Mouse (Mus musculus): ENCODE results near the gene Gm20458. TPM values are rescaled to one million over a fixed set of nuclear protein-coding genes. Genes with fewer than 3 reads are reported as not detected.

The Gm20458 gene
- polyA plus RNA-seq, 1 experiment from 2014 or later, result 8.4 TPM

- WGBS, result 25% methylated on average over 8 of the region's 8 CpGs
- Histone ChIP-seq H3K4me2 (replicated peaks; ENCODE audit: low read depth, low read length) (peak overlapping the region; percentile 29), H3K4me1 (ENCODE audit: control insufficient read depth, insufficient read depth, low read length) (peaks cover 66% of the 10 kb centered on the region), H3K27ac (ENCODE audit: low read depth, low read length) (peak overlapping the region; percentile 53), H3K9me3 (ENCODE audit: control insufficient read depth, low read length) (no peaks in the 10 kb centered on the region), H3K9ac (ENCODE audit: low read depth, low read length) (no peak overlapping the region), H3K4me3 (ENCODE audit: low read length) (no peak overlapping the region), H3K27me3 (ENCODE audit: control insufficient read depth, insufficient read depth, low read length) (no peaks in the 10 kb centered on the region), H3K36me3 (ENCODE audit: control insufficient read depth, insufficient read depth, low read length) (no peaks in the 10 kb centered on the region)
- no peak for ATAC-seq (ENCODE audit: low FRiP score, low TSS enrichment)
These were observed 22.5 kb upstream of the Gm20458 start for GRCm38 (mm10) chr2:164438257-164438656.

DNA sequence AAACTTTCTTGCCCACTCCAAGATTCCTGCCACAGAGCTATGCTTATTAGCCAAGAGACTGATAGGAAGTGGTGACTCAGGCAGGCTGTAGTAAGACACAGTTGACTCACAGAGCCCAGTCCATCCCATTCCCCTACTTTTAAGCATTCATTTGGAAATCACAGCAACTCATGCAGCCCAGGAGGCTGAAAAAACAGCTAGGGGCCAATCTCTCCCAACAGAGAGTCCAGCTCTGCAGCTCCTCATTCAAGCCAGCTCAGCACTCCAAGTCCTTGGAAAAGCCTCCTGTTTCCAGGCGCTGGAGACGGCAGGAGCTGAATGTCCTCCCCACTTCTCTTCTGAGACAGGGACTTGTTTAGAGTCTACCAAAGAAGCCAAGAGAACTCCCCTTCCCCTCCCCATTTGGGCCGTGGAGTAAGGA, 21.8 kb upstream of the Gm20458 start:
- H3K4me3 ChIP-seq (ENCODE audit: low read length), result no peak overlapping the region
- no peaks in the 10 kb centered on the region for H3K9me3 ChIP-seq (ENCODE audit: control insufficient read depth, low read length)
- no peaks in the 10 kb centered on the region for H3K27me3 ChIP-seq (ENCODE audit: control insufficient read depth, insufficient read depth, low read length)
- no peak for ATAC-seq (ENCODE audit: low FRiP score, low TSS enrichment)
- H3K27ac ChIP-seq (ENCODE audit: low read depth, low read length), result peak overlapping the region; percentile 53; the same call in 1 of the 2 replicates
- peaks cover 59% of the 10 kb centered on the region for H3K4me1 ChIP-seq (ENCODE audit: control insufficient read depth, insufficient read depth, low read length)
- no peak overlapping the region for H3K9ac ChIP-seq (ENCODE audit: low read depth, low read length)
- WGBS, result 68% methylated on average over 3 of the region's 3 CpGs
- no peaks in the 10 kb centered on the region for H3K36me3 ChIP-seq (ENCODE audit: control insufficient read depth, insufficient read depth, low read length)
- H3K4me2 ChIP-seq (replicated peaks; ENCODE audit: low read depth, low read length), result peak overlapping the region; percentile 29; the same call in 1 of the 2 replicates

GRCm38 (mm10) chr2:164440314-164440713, 20.5 kb upstream of the Gm20458 start:
- no peak overlapping the region for H3K4me3 ChIP-seq (ENCODE audit: low read length)

DNA sequence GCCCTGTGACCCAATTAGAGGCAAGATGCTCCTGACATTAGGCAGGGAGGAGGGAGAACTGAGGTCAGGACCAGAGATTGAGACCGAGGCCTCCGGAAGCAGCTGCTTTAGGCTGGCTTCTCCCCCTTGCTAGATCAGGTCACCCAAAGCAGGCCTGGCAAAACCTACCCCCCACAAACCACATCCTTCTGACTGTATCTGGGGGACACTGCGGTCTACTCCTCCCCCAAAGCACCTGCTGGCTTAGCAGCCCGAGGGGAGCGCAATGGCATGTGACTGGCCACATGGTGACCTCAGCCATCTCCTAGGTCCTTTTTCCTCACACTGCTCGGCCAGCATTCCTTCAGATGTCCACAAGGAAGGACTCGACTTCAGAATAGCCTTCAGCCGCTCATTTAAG, 19.6 kb upstream of the Gm20458 start:
- no peaks in the 10 kb centered on the region for H3K9me3 ChIP-seq (ENCODE audit: control insufficient read depth, low read length)
- no peak for ATAC-seq (ENCODE audit: low FRiP score, low TSS enrichment)
- no peaks in the 10 kb centered on the region for H3K27me3 ChIP-seq (ENCODE audit: control insufficient read depth, insufficient read depth, low read length)
- peak overlapping the region; percentile 5; the same call in 1 of the 2 replicates for H3K9ac ChIP-seq (ENCODE audit: low read depth, low read length)
- H3K4me3 ChIP-seq (ENCODE audit: low read length), result peak overlapping the region; percentile 78
- H3K36me3 ChIP-seq (ENCODE audit: control insufficient read depth, insufficient read depth, low read length), result no peaks in the 10 kb centered on the region
- no peak overlapping the region for H3K27ac ChIP-seq (ENCODE audit: low read depth, low read length)
- H3K4me1 ChIP-seq (ENCODE audit: control insufficient read depth, insufficient read depth, low read length), result peaks cover 39% of the 10 kb centered on the region
- peak overlapping the region; percentile 64 for H3K4me2 ChIP-seq (replicated peaks; ENCODE audit: low read depth, low read length)
- 24% methylated on average over 8 of the region's 8 CpGs for WGBS

More at GRCm38 (mm10) chr2:164440314-164440713, 20.5 kb upstream of the Gm20458 start:
- Histone ChIP-seq H3K4me2 (replicated peaks; ENCODE audit: low read depth, low read length) (0 out of 2 replicates have a peak overlapping the region, but pooled peaks have one; percentile 17), H3K27me3 (ENCODE audit: control insufficient read depth, insufficient read depth, low read length) (no peaks in the 10 kb centered on the region), H3K36me3 (ENCODE audit: control insufficient read depth, insufficient read depth, low read length) (no peaks in the 10 kb centered on the region), H3K9ac (ENCODE audit: low read depth, low read length) (no peak overlapping the region), H3K9me3 (ENCODE audit: control insufficient read depth, low read length) (no peaks in the 10 kb centered on the region), H3K4me1 (ENCODE audit: control insufficient read depth, insufficient read depth, low read length) (peaks cover 46% of the 10 kb centered on the region), H3K27ac (ENCODE audit: low read depth, low read length) (no peak overlapping the region)
- 63% methylated on average over 5 of the region's 5 CpGs for WGBS
- ATAC-seq (ENCODE audit: low FRiP score, low TSS enrichment), result no peak

DNA sequence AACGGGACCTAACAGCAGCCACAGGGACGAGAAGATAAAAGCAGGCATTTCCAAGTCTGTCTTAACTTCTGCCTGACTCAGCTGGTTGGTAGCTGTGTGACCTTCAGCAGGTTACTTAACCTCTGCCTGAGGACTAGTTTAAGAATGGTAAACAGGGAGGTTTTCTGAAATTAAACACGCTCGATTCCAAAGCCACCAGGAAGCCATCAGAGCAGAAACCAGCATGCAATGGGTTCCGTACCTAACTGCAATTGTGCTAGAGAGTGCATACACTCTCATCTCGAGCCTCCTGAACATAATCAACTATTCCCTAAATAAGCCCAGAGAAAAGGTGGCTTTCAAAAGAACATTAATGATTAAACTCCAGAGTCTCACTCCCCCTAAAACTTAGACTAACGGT, 19.0 kb upstream of the Gm20458 start:
- Histone ChIP-seq H3K9me3 (ENCODE audit: control insufficient read depth, low read length) (no peaks in the 10 kb centered on the region), H3K27me3 (ENCODE audit: control insufficient read depth, insufficient read depth, low read length) (no peaks in the 10 kb centered on the region), H3K27ac (ENCODE audit: low read depth, low read length) (no peak overlapping the region), H3K4me2 (replicated peaks; ENCODE audit: low read depth, low read length) (peak overlapping the region; percentile 64), H3K36me3 (ENCODE audit: control insufficient read depth, insufficient read depth, low read length) (no peaks in the 10 kb centered on the region), H3K4me1 (ENCODE audit: control insufficient read depth, insufficient read depth, low read length) (peaks cover 33% of the 10 kb centered on the region), H3K9ac (ENCODE audit: low read depth, low read length) (peak overlapping the region; percentile 64; the same call in 1 of the 2 replicates), H3K4me3 (ENCODE audit: low read length) (peak overlapping the region; percentile 78)
- 23% methylated on average over 7 of the region's 7 CpGs for WGBS
- ATAC-seq (ENCODE audit: low FRiP score, low TSS enrichment), result no peak

- Histone ChIP-seq H3K9ac (ENCODE audit: low read depth, low read length) (peak overlapping the region; percentile 64), H3K27ac (ENCODE audit: low read depth, low read length) (peak overlapping the region; percentile 67), H3K27me3 (ENCODE audit: control insufficient read depth, insufficient read depth, low read length) (no peaks in the 10 kb centered on the region), H3K4me2 (replicated peaks; ENCODE audit: low read depth, low read length) (peak overlapping the region; percentile 64), H3K4me1 (ENCODE audit: control insufficient read depth, insufficient read depth, low read length) (peaks cover 27% of the 10 kb centered on the region), H3K9me3 (ENCODE audit: control insufficient read depth, low read length) (no peaks in the 10 kb centered on the region), H3K4me3 (ENCODE audit: low read length) (peak overlapping the region; percentile 78), H3K36me3 (ENCODE audit: control insufficient read depth, insufficient read depth, low read length) (no peaks in the 10 kb centered on the region)
- peak; percentile 39; the same call in 1 of the 2 replicates for ATAC-seq (ENCODE audit: low FRiP score, low TSS enrichment)
- WGBS, result 3% methylated on average over 29 of the region's 29 CpGs
These were observed 18.3 kb upstream of the Gm20458 start for GRCm38 (mm10) chr2:164442315-164443050.

DNA sequence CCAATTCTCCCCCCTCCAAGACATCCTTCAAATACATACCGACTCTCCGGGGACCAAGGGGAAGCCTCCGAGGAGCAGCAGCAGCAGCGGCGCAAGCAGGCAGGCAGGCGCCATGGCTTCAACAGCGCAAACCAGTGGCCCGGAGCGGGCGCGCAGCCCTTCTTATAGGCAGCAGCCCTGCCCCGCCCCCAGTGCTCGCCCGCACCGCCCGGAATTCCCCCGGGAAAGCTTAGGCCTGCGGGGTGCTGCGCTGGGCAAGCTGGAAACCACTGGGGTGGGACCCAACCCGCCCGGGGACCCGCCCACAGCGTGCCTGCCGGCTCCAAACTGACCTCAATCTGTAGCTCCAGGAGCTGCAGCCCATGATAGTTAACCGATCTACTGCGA, 17.7 kb upstream of the Gm20458 start:
- Histone ChIP-seq H3K4me3 (ENCODE audit: low read length) (peak overlapping the region; percentile 78), H3K27me3 (ENCODE audit: control insufficient read depth, insufficient read depth, low read length) (no peaks in the 10 kb centered on the region), H3K27ac (ENCODE audit: low read depth, low read length) (peak overlapping the region; percentile 67), H3K9ac (ENCODE audit: low read depth, low read length) (peak overlapping the region; percentile 64), H3K4me2 (replicated peaks; ENCODE audit: low read depth, low read length) (peak overlapping the region; percentile 64), H3K9me3 (ENCODE audit: control insufficient read depth, low read length) (no peaks in the 10 kb centered on the region), H3K4me1 (ENCODE audit: control insufficient read depth, insufficient read depth, low read length) (peaks cover 22% of the 10 kb centered on the region), H3K36me3 (ENCODE audit: control insufficient read depth, insufficient read depth, low read length) (no peaks in the 10 kb centered on the region)
- ATAC-seq (ENCODE audit: low FRiP score, low TSS enrichment), result peak; percentile 95
- WGBS, result under 1% methylated on average over 26 of the region's 26 CpGs

GRCm38 (mm10) chr2:164443460-164444000, 17.2 kb upstream of the Gm20458 start, which contains the start of gene Sdc4:
Gene Sdc4, minus strand, starts transcription at chr2:164443887.
- H3K36me3 ChIP-seq (ENCODE audit: control insufficient read depth, insufficient read depth, low read length), result no peaks in the 10 kb centered on the region
- peak within 1 kb of the TSS; percentile 67 for H3K27ac ChIP-seq (ENCODE audit: low read depth, low read length)
- H3K9ac ChIP-seq (ENCODE audit: low read depth, low read length), result peak within 1 kb of the TSS; percentile 64
- no peaks in the 10 kb centered on the region for H3K27me3 ChIP-seq (ENCODE audit: control insufficient read depth, insufficient read depth, low read length)
- H3K4me3 ChIP-seq (ENCODE audit: low read length), result peak within 1 kb of the TSS; percentile 78
- WGBS, result 7% methylated on average over 18 of the region's 18 CpGs
- ATAC-seq (ENCODE audit: low FRiP score, low TSS enrichment), result no peak
- H3K9me3 ChIP-seq (ENCODE audit: control insufficient read depth, low read length), result no peaks in the 10 kb centered on the region
- H3K4me2 ChIP-seq (replicated peaks; ENCODE audit: low read depth, low read length), result peak within 1 kb of the TSS; percentile 64
- peaks cover 17% of the 10 kb centered on the region for H3K4me1 ChIP-seq (ENCODE audit: control insufficient read depth, insufficient read depth, low read length)

- Histone ChIP-seq H3K27ac (ENCODE audit: low read depth, low read length) (no peak overlapping the region), H3K4me3 (ENCODE audit: low read length) (no peak overlapping the region), H3K9me3 (ENCODE audit: control insufficient read depth, low read length) (no peaks in the 10 kb centered on the region), H3K9ac (ENCODE audit: low read depth, low read length) (no peak overlapping the region), H3K4me2 (replicated peaks; ENCODE audit: low read depth, low read length) (no peak overlapping the region), H3K4me1 (ENCODE audit: control insufficient read depth, insufficient read depth, low read length) (peaks cover 8% of the 10 kb centered on the region), H3K36me3 (ENCODE audit: control insufficient read depth, insufficient read depth, low read length) (no peaks in the 10 kb centered on the region), H3K27me3 (ENCODE audit: control insufficient read depth, insufficient read depth, low read length) (no peaks in the 10 kb centered on the region)
- ATAC-seq (ENCODE audit: low FRiP score, low TSS enrichment), result no peak
- WGBS, result 86% methylated on average over 2 of the region's 2 CpGs
These were observed 16.1 kb upstream of the Gm20458 start for GRCm38 (mm10) chr2:164444701-164445100.

Data from kidney, embryonic 14.5 days (tissue).